Mouse (Mus musculus) thymus, postnatal 0 days (tissue): Measurements from ENCODE around the gene Umad1. TPM values are rescaled to one million over a fixed set of nuclear protein-coding genes. Genes with fewer than 3 reads are reported as not detected.
A peak's percentile ranks its signal among the peaks of the same experiment; 100 is the strongest.
"Not testable (repeated sequence)": the region's sequence is repeated elsewhere in the genome, so short reads cannot be mapped to it uniquely, and the experiment has no call there.

Experiments
- DNase-seq: peaks from one replicate; pipeline ENCODE4 v3.0.0-alpha.2; 2015; ENCODE audit warnings: low spot score
- polyA plus RNA-seq: library from polyadenylated mRNA; unstranded; fragments of >200 nt; fragmentation: Nextera tagmentation; extraction: Ambion mirVana; gene quantifications from 2 replicates; pipeline ENCODE4 v1.2.1, GENCODE M21; 2015

Gene Umad1
- polyA plus RNA-seq, 1 experiment from 2014 or later: 22.8 TPM

DNA sequence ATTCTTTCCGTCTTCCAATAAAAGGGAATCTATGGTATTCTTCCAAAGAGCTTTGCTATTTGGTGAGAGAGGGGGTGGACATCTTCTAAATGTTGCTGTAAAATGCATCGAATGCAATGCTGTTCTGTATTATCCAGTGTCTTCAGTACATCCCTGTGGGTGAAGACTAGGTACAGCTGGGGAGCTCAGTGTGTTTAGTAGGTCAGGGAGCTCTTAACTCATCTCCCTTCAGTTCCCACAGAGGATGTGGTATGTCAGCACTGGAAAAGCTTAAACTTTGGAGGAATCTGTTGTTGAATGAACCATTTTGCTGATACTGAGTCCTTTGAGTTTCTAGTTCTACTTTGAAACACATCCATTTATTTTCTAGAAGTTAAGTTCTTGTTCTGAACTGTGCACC is 53.5 kb downstream of the Umad1 start:
- peak; percentile 63 for DNase-seq

DNA sequence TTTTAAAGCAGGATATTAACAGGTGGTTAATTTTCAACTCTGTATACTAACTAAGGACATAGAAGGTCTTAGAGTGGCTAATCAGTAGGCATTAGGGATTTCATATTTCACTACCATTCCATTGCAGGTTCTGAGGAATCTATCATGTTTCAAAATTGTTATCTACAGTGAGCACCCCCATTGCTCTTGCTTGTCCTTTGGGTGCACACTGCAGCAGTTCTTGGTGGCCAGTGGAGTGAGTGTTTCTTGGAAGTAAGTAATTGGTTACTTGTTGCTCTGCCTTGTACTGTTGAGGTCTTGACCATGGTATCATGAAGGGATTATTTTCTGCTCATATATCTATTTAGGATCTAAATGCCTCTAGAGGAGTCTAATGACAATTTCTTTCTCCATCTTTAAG is 57.1 kb downstream of the Umad1 start:
- DNase-seq: no peak

- no peak for DNase-seq
Measured at GRCm38 (mm10) chr6:8319591-8319990, 60.5 kb downstream of the Umad1 start.

DNA sequence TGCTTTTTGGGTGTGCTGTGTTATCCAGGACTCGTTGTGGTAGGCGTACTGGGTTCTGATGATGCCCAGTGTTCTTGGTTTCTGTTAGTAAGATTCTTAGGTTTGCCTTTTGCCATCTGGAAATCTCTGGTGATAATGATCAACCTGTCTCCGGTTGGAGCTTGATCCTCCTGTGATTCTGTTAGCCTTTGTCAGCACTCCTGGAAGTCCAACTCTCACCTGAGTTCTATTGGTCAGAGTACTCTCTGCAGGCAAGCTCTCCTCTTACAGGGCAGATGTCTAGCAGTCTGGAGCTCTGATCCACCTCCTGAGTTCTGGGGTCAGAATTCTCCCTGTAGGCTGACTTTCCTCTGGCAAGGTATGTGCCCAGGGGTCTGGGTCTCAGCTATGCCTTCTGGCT is 72.4 kb downstream of the Umad1 start:
- DNase-seq: not testable (repeated sequence)

DNA sequence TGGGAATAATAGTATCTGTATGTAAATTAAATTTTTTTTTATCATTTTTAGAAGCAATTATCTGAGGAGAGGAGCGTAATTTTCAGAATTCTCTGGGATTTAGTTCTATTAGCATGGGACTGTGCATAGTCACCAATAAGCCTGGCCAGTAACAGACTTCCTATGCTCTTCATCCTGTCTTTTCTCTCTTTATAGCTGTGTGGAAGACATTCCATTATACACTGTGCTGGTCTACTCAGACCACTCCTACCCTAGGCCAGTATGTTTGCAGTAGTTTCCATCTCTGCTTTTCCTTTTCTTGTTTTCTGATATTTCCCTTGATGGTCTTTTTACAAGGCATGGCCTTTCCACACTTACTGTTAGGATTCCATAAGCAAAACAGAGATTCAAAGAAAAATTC is 74.3 kb downstream of the Umad1 start:
- DNase-seq: no peak

GRCm38 (mm10) chr6:8336487-8337390 is 77.7 kb downstream of the Umad1 start:
- no peak for DNase-seq

- no peak for DNase-seq
Measured at GRCm38 (mm10) chr6:8339453-8339852, 80.4 kb downstream of the Umad1 start.

- no peak for DNase-seq
Measured at GRCm38 (mm10) chr6:8343271-8343670, 84.2 kb downstream of the Umad1 start.

- peak; percentile 55 for DNase-seq
Measured at GRCm38 (mm10) chr6:8345219-8345856, 86.2 kb downstream of the Umad1 start.

DNA sequence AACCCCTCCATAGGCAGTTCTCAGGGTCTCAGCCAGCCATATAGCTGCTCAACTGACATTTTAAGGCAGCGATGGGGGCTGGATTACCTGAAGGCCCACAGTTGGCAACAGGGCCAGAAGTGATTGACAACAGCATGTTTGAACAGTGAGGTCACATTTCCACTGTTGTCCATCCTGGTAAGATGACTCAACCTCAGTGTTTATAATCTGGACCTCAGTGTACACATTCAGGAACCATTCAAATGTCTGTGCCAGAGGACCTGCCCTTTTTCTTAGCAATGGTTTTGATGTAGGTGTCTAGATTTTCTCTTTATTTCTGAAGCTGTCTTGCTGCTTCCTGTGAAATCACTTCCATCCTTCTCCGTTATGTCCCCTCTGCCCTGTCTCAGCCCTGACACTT is 88.1 kb downstream of the Umad1 start:
- DNase-seq: no peak

- no peak for DNase-seq
Measured at GRCm38 (mm10) chr6:8348344-8348743, 89.3 kb downstream of the Umad1 start.

DNA sequence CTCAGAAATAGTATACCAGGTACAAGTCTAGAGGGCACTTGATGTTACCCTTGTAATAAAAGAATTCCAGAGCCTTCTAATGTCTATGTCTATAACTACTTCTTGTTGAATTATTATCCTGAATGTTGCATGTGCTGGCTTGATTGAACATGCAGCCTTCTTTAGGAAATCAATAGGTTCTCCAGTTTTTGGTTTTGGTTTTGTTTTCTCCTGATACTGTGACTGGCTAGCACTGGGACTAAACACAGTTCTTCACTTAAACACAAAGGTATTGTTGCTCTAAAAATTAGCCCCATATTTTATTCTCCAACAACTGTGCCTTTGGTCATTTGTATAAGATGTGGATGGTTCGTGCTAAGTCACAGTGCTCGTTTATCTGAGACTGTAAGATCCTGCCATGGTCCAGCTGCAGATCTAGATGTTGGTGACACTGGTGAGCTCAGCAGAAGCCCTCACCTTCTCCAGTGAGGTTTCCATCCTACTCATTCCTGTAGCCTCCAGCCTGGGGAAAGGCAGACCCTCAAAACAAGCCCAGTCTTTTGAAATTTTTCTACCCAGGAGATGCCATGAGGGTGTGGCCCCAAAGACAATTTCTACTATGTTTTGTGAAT is 90.1 kb downstream of the Umad1 start:
- DNase-seq: no peak

DNA sequence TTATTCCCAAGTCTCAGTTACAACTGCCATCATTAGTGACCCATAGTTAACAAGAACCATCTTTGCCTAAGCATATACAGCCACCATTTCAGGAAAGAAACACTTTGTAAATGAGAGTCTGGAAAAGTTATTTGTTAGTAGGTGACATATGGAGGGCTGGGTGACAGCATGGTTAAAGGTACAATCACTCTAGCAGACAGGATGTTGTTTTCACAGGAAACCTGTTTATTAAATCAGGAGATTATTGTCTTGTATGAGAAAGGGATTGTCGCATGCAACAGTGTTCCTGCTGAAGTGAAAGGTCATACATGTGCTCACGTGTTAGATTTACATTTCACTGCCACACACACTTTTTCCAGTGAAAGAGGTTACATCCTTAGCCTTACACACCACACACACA is 92.4 kb downstream of the Umad1 start:
- no peak for DNase-seq

GRCm38 (mm10) chr6:8352533-8353168 is 93.6 kb downstream of the Umad1 start:
- no peak for DNase-seq

- DNase-seq: no peak
Measured at GRCm38 (mm10) chr6:8353461-8353860, 94.4 kb downstream of the Umad1 start.

GRCm38 (mm10) chr6:8354846-8355245 is 95.8 kb downstream of the Umad1 start:
- DNase-seq: peak; percentile 40

- no peak for DNase-seq
Measured at GRCm38 (mm10) chr6:8358232-8358631, 99.1 kb downstream of the Umad1 start.

DNA sequence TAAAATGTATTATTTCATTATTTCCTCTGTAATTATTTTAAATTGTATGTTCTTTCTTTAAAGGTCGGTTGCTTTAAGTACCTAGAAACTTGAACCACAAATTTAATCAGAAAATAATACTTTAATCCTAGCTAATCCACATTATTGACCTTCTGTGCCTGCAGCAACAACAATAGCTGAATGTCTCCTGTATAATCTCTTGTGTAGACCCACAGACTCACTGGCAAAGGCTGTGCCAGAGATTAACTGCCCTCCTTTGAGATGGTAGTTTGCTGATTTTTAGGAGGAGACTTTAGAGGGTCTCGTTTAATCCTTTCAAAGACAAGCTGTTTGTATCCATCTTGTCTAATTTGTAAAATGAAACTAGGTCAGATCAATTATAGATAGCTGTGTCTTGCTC is 99.7 kb downstream of the Umad1 start:
- DNase-seq: no peak

DNA sequence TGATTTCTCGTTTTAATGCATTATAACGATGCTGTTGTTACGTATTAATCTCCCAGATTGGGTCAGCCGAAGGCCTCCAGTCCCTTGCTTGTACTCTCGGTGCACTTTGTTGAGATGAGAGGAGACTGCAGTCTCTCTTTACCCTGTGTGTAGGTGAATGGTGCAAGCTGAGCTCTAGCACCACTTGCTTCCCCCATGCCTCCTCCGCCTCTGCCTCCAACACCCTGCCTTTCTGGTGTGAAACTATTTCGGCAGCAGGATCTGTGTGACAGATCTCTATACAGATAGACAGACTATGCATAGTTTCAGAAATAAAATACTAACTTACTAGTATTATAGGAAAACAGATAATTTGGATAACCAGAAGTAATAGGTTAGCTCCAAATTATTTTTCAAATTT is 101.7 kb downstream of the Umad1 start:
- DNase-seq: no peak

DNA sequence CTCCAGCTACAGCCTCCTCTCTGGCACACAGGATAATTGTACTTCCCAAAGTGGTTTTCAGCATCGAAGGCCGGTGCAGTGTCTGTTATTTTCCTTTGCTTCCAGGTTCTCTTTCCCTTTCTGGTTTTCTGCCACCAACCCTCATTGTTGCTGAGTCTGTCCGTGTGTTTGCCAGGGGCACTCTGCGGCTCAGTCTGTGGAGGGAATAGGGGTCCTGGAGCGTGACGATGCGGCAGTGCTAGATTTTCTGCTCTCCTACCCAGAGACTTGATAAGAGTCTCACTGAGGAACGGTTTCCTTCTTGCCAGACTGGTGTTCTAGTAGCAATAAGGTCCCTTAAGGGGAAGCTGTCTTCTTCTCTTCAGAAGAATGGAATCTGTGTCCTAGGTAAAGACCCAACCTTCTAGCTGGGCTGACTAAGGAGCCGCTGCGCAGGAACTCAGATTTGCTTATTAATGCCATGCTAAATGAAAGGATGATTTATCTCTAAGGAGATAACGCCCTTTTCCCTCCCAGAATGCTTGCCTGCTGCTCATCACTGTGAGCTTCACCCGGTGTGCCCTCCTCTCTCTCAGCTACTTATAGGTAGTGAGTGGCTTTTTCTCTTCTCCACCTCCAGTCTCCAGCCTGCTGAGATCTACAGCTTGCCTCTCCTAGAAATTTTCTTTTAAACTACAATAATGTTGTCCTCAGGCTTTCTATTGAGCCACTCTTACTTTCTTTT is 105.1 kb downstream of the Umad1 start:
- DNase-seq: peak; percentile 7

GRCm38 (mm10) chr6:8364757-8365150 is 105.7 kb downstream of the Umad1 start:
- DNase-seq: peak; percentile 53
